Mouse (Mus musculus): ENCODE measurements at regions not wholly inside any gene's neighbourhood (a gene's known extent, or its start where the extent isn't known, plus 50 kb on each side); places are given as distances from the start of the nearest gene placed in this dataset.

GRCm38 (mm10) chr17:45232874-45233273, 200.7 kb downstream of the Cdc5l start:
- Histone ChIP-seq H3K4me3 (replicated peaks) (no peak overlapping the region), H3K4me1 (ENCODE audit: control insufficient read depth) (no peaks in the 10 kb centered on the region), H3K36me3 (ENCODE audit: control insufficient read depth) (no peaks in the 10 kb centered on the region), H3K27me3 (ENCODE audit: control insufficient read depth) (no peaks in the 10 kb centered on the region), H3K9me3 (ENCODE audit: control insufficient read depth, low read length) (peaks cover 13% of the 10 kb centered on the region)
- TF ChIP-seq GATA1 (IDR thresholded peaks at IDR 0.05; ENCODE audit: low read length) = no peak

- no peaks in the 10 kb centered on the region for H3K27me3 ChIP-seq (ENCODE audit: control insufficient read depth)
- TF ChIP-seq TAL1 (IDR thresholded peaks at IDR 0.05; ENCODE audit: low read length) (no peak), GATA1 (IDR thresholded peaks at IDR 0.05; ENCODE audit: low read length) (no peak)
- no peaks in the 10 kb centered on the region for H3K36me3 ChIP-seq (ENCODE audit: control insufficient read depth)
- no peaks in the 10 kb centered on the region for H3K4me1 ChIP-seq (ENCODE audit: control insufficient read depth)
- H3K9me3 ChIP-seq (ENCODE audit: control insufficient read depth, low read length) = no peaks in the 10 kb centered on the region
- H3K4me3 ChIP-seq (replicated peaks) = no peak overlapping the region
Observed at GRCm38 (mm10) chr17:45227190-45227589, 206.3 kb downstream of the Cdc5l start.

- Histone ChIP-seq H3K27me3 (ENCODE audit: control insufficient read depth) (no peaks in the 10 kb centered on the region), H3K9me3 (ENCODE audit: control insufficient read depth, low read length) (no peaks in the 10 kb centered on the region), H3K4me3 (replicated peaks) (no peak overlapping the region), H3K36me3 (ENCODE audit: control insufficient read depth) (no peaks in the 10 kb centered on the region), H3K4me1 (ENCODE audit: control insufficient read depth) (no peaks in the 10 kb centered on the region)
- TF ChIP-seq GATA1 (IDR thresholded peaks at IDR 0.05; ENCODE audit: low read length) (no peak), TAL1 (IDR thresholded peaks at IDR 0.05; ENCODE audit: low read length) (no peak)
Observed at GRCm38 (mm10) chr17:45226486-45226885, 207.1 kb downstream of the Cdc5l start.

- TF ChIP-seq GATA1 (IDR thresholded peaks at IDR 0.05; ENCODE audit: low read length) (no peak), TAL1 (IDR thresholded peaks at IDR 0.05; ENCODE audit: low read length) (no peak)
- no peak overlapping the region for H3K4me3 ChIP-seq (replicated peaks)
- H3K36me3 ChIP-seq (ENCODE audit: control insufficient read depth) = no peaks in the 10 kb centered on the region
- no peaks in the 10 kb centered on the region for H3K9me3 ChIP-seq (ENCODE audit: control insufficient read depth, low read length)
- no peaks in the 10 kb centered on the region for H3K27me3 ChIP-seq (ENCODE audit: control insufficient read depth)
- H3K4me1 ChIP-seq (ENCODE audit: control insufficient read depth) = no peaks in the 10 kb centered on the region
Observed at GRCm38 (mm10) chr17:45221625-45222024, 211.9 kb downstream of the Cdc5l start.

GRCm38 (mm10) chr17:45217126-45217525, 216.4 kb downstream of the Cdc5l start:
- no peak for TF ChIP-seq TAL1 (IDR thresholded peaks at IDR 0.05; ENCODE audit: low read length)
- no peak for TF ChIP-seq GATA1 (IDR thresholded peaks at IDR 0.05; ENCODE audit: low read length)
- Histone ChIP-seq H3K27me3 (ENCODE audit: control insufficient read depth) (no peaks in the 10 kb centered on the region), H3K36me3 (ENCODE audit: control insufficient read depth) (no peaks in the 10 kb centered on the region), H3K4me1 (ENCODE audit: control insufficient read depth) (no peaks in the 10 kb centered on the region), H3K4me3 (replicated peaks) (no peak overlapping the region), H3K9me3 (ENCODE audit: control insufficient read depth, low read length) (no peaks in the 10 kb centered on the region)

- no peaks in the 10 kb centered on the region for H3K4me1 ChIP-seq (ENCODE audit: control insufficient read depth)
- no peaks in the 10 kb centered on the region for H3K36me3 ChIP-seq (ENCODE audit: control insufficient read depth)
- no peaks in the 10 kb centered on the region for H3K9me3 ChIP-seq (ENCODE audit: control insufficient read depth, low read length)
- no peak overlapping the region for H3K4me3 ChIP-seq (replicated peaks)
- no peaks in the 10 kb centered on the region for H3K27me3 ChIP-seq (ENCODE audit: control insufficient read depth)
- TF ChIP-seq TAL1 (IDR thresholded peaks at IDR 0.05; ENCODE audit: low read length) = no peak
- no peak for TF ChIP-seq GATA1 (IDR thresholded peaks at IDR 0.05; ENCODE audit: low read length)
Observed at GRCm38 (mm10) chr17:45215067-45216049, 218.2 kb downstream of the Cdc5l start.

- no peak for TF ChIP-seq TAL1 (IDR thresholded peaks at IDR 0.05; ENCODE audit: low read length)
- no peaks in the 10 kb centered on the region for H3K27me3 ChIP-seq (ENCODE audit: control insufficient read depth)
- H3K4me3 ChIP-seq (replicated peaks) = no peak overlapping the region
- no peaks in the 10 kb centered on the region for H3K9me3 ChIP-seq (ENCODE audit: control insufficient read depth, low read length)
- no peaks in the 10 kb centered on the region for H3K36me3 ChIP-seq (ENCODE audit: control insufficient read depth)
- H3K4me1 ChIP-seq (ENCODE audit: control insufficient read depth) = no peaks in the 10 kb centered on the region
Observed at GRCm38 (mm10) chr17:45210984-45211383, 222.6 kb downstream of the Cdc5l start.

GRCm38 (mm10) chr17:45209387-45209663, 224.2 kb downstream of the Cdc5l start:
- no peaks in the 10 kb centered on the region for H3K36me3 ChIP-seq (ENCODE audit: control insufficient read depth)
- no peaks in the 10 kb centered on the region for H3K4me1 ChIP-seq (ENCODE audit: control insufficient read depth)
- H3K27me3 ChIP-seq (ENCODE audit: control insufficient read depth) = no peaks in the 10 kb centered on the region
- TF ChIP-seq GATA1 (IDR thresholded peaks at IDR 0.05; ENCODE audit: low read length) = no peak
- no peak for TF ChIP-seq TAL1 (IDR thresholded peaks at IDR 0.05; ENCODE audit: low read length)
- no peak overlapping the region for H3K4me3 ChIP-seq (replicated peaks)
- H3K9me3 ChIP-seq (ENCODE audit: control insufficient read depth, low read length) = no peaks in the 10 kb centered on the region

- no peaks in the 10 kb centered on the region for H3K27me3 ChIP-seq (ENCODE audit: control insufficient read depth)
- no peaks in the 10 kb centered on the region for H3K36me3 ChIP-seq (ENCODE audit: control insufficient read depth)
- no peaks in the 10 kb centered on the region for H3K9me3 ChIP-seq (ENCODE audit: control insufficient read depth, low read length)
- H3K4me3 ChIP-seq (replicated peaks) = no peak overlapping the region
- no peak for TF ChIP-seq GATA1 (IDR thresholded peaks at IDR 0.05; ENCODE audit: low read length)
- no peaks in the 10 kb centered on the region for H3K4me1 ChIP-seq (ENCODE audit: control insufficient read depth)
Observed at GRCm38 (mm10) chr17:45208596-45209386, 224.7 kb downstream of the Cdc5l start.

Data from erythroblast, embryonic 14.5 days (primary cell).